In the genomic region with DNA sequence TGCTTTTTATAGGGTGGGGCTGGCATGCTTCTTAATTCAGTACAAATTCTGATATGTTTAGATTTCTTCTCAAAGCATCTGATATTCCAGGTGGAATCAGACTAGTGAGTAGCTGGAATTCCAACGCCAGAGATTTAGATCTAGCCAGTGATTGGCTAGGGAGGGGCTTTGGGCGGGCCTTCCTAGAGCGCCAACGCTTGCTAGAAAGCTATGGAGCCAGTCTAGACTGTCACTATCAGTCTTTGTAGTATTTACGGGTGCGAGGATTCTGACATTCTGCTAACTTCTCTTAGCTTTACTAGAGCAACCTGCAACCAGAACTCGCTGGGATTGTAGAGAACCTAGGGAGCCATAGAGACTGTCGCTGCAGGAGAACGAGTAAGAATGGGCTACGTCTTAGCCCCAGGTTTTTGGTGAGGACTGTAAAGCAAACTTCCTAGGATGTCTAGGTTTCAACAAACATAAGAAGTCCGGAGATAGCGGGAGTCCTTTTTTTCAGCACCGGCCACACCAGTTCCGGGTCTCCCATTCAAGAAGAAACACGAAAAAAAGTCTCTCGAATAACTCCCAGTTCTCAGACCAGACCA, we compare ENCODE assay signal across 8 mouse cellular contexts. TPM values are rescaled to one million over a fixed set of nuclear protein-coding genes. Genes with fewer than 3 reads are reported as not detected.
DNase-seq lines count a peak whose midpoint lies in the region; ATAC-seq lines count a peak whose summit lies in the region.

Pgr (plus strand) TSS at position 218 of the 587 bp plus-strand sequence.

- intact Hi-C loops in left cerebral cortex, postnatal 4 days (cut with DNase I), result no loop called here

- H3K4me2 ChIP-seq in intestine, embryonic 15.5 days (replicated peaks), result peak within 1 kb of the TSS; percentile 97
- H3K4me2 ChIP-seq in midbrain, embryonic 16.5 days (ENCODE audit: low read length), result peak within 1 kb of the TSS; percentile 89

- 2% methylated on average over 16 of the region's 16 CpGs for WGBS in embryonic facial prominence, embryonic 10.5 days
- under 1% methylated on average over 16 of the region's 16 CpGs for WGBS in intestine, embryonic 15.5 days
- 1% methylated on average over 16 of the region's 16 CpGs for WGBS in midbrain, embryonic 16.5 days

- H3K4me1 ChIP-seq in embryonic facial prominence, embryonic 10.5 days, result peaks cover 24% of the 10 kb centered on the region
- H3K4me1 ChIP-seq in intestine, embryonic 15.5 days (replicated peaks), result peaks cover 19% of the 10 kb centered on the region
- H3K4me1 ChIP-seq in midbrain, embryonic 16.5 days (ENCODE audit: control insufficient read depth, insufficient read depth, low read length), result peaks cover 15% of the 10 kb centered on the region

- H3K9me3 ChIP-seq in embryonic facial prominence, embryonic 10.5 days, result no peaks in the 10 kb centered on the region
- H3K9me3 ChIP-seq in intestine, embryonic 15.5 days, result no peaks in the 10 kb centered on the region
- H3K9me3 ChIP-seq in midbrain, embryonic 16.5 days (replicated peaks; ENCODE audit: control insufficient read depth, low read length, poor library complexity, severe bottlenecking), result no peaks in the 10 kb centered on the region

- no peak within 1 kb of the TSS for H3K27ac ChIP-seq in embryonic facial prominence, embryonic 10.5 days (replicated peaks)
- H3K27ac ChIP-seq in intestine, embryonic 15.5 days, result no peak within 1 kb of the TSS
- H3K27ac ChIP-seq in midbrain, embryonic 16.5 days (ENCODE audit: low read length), result no peak within 1 kb of the TSS

- peak; percentile 25 to 50 for DNase-seq in left cerebral cortex, adult 18-20 months (ENCODE audit: low spot score in 2 of 2)
- no peak for DNase-seq in left cerebral cortex, adult 11 months (ENCODE audit: low spot score)
- peak; percentile 29 for DNase-seq in embryonic facial prominence, embryonic 10.5 days (ENCODE audit: low spot score)
- DNase-seq in left cerebral cortex, postnatal 4 days, result peak; percentile 13
- no peak for DNase-seq in thymus, postnatal 36 days

- H3K36me3 ChIP-seq in embryonic facial prominence, embryonic 10.5 days (replicated peaks), result no peaks in the 10 kb centered on the region
- no peaks in the 10 kb centered on the region for H3K36me3 ChIP-seq in intestine, embryonic 15.5 days
- no peaks in the 10 kb centered on the region for H3K36me3 ChIP-seq in midbrain, embryonic 16.5 days (ENCODE audit: control insufficient read depth, insufficient read depth, low read length)

- peaks cover 60% of the 10 kb centered on the region for H3K27me3 ChIP-seq in embryonic facial prominence, embryonic 10.5 days (replicated peaks; ENCODE audit: low read depth, poor library complexity, severe bottlenecking)
- peaks cover 26% of the 10 kb centered on the region for H3K27me3 ChIP-seq in intestine, embryonic 15.5 days (replicated peaks)
- H3K27me3 ChIP-seq in midbrain, embryonic 16.5 days (ENCODE audit: control insufficient read depth, insufficient read depth, low read depth, low read length), result peaks cover 4% of the 10 kb centered on the region; the same call in 1 of the 2 replicates

- peak within 1 kb of the TSS; percentile 20; the same call in 1 of the 2 replicates for H3K9ac ChIP-seq in intestine, embryonic 15.5 days
- peak within 1 kb of the TSS; percentile 92 for H3K9ac ChIP-seq in midbrain, embryonic 16.5 days (ENCODE audit: low read depth, low read length)

- H3K4me3 ChIP-seq in embryonic facial prominence, embryonic 10.5 days, result peak within 1 kb of the TSS; percentile 71
- H3K4me3 ChIP-seq in intestine, embryonic 15.5 days (replicated peaks), result peak within 1 kb of the TSS; percentile 49
- peak within 1 kb of the TSS; percentile 82 for H3K4me3 ChIP-seq in midbrain, embryonic 16.5 days (ENCODE audit: low read depth, low read length)

- ATAC-seq in intestine, embryonic 15.5 days, result peak; percentile 37; the same call in 1 of the 2 replicates
- 0 out of 2 replicates have a peak, but pooled peaks have one; percentile 41 for ATAC-seq in midbrain, embryonic 16.5 days
- ATAC-seq in megakaryocyte-erythroid progenitor cell, adult 5-6 weeks (replicated peaks; ENCODE audit: low FRiP score, low TSS enrichment, poor library complexity, severe bottlenecking), result no peak

RNA-seq across cellular contexts. Expression of gene Pgr, which starts in this region (rescaled TPM):
- 10 to 100 TPM; 21.3 to 21.4 TPM for total RNA-seq in left cerebral cortex, adult 18-20 months (2021)
- 0.36 and 0.38 TPM in 2 replicates for polyA plus RNA-seq in embryonic facial prominence, embryonic 10.5 days (2016; fragmentation: Nextera tagmentation; extraction: Ambion mirVana)
- polyA plus RNA-seq in intestine, embryonic 15.5 days (2015; fragmentation: Nextera tagmentation; extraction: Ambion mirVana), result 0.18 and 0.19 TPM in 2 replicates
- 1 to 10 TPM; 6.2 to 6.3 TPM for total RNA-seq in left cerebral cortex, postnatal 4 days (2021)
- 3.8 and 4.4 TPM in 2 replicates for polyA plus RNA-seq in midbrain, embryonic 16.5 days (2015; fragmentation: Nextera tagmentation; extraction: Ambion mirVana)
- not detected in 2 replicates for total RNA-seq in megakaryocyte-erythroid progenitor cell, adult 5-6 weeks (2014; fragmentation: Nextera tagmentation)
- total RNA-seq in megakaryocyte-erythroid progenitor cell, adult 5-6 weeks (2017), result not detected in 2 replicates

Comparison
In these comparisons a context has a peak if more than half of its experiments do, and no peak if none do; other contexts are left out.
1. RNA of gene Pgr (total RNA-seq): 21.3 to 21.4 TPM in left cerebral cortex, adult 18-20 months and 6.2 to 6.3 TPM in left cerebral cortex, postnatal 4 days; not detected in megakaryocyte-erythroid progenitor cell, adult 5-6 weeks; every median in the first group is over 4 times any median in the second.
2. DNase-seq: peak in left cerebral cortex, adult 18-20 months (2 of 2) and left cerebral cortex, postnatal 4 days (single experiment); none in left cerebral cortex, adult 11 months (single experiment) and thymus, postnatal 36 days (0 of 2).
3. Peak in DNase-seq and H3K4me3 ChIP-seq in embryonic facial prominence, embryonic 10.5 days; RNA of the gene not detected or under 1 TPM.
4. Peak in ATAC-seq, H3K4me3 ChIP-seq, H3K9ac ChIP-seq and H3K4me2 ChIP-seq in intestine, embryonic 15.5 days; RNA of the gene not detected or under 1 TPM.
5. Peak in every context shown above with its lines, with median percentiles within 50 percentile points of each other: H3K4me3 ChIP-seq.